Mouse (Mus musculus): ENCODE results near the gene Perm1. TPM values are rescaled to one million over a fixed set of nuclear protein-coding genes. Genes with fewer than 3 reads are reported as not detected.

Gene Perm1
- total RNA-seq, 4 experiments from 2014 or later, result 327 to 378 (median 333) TPM

DNA sequence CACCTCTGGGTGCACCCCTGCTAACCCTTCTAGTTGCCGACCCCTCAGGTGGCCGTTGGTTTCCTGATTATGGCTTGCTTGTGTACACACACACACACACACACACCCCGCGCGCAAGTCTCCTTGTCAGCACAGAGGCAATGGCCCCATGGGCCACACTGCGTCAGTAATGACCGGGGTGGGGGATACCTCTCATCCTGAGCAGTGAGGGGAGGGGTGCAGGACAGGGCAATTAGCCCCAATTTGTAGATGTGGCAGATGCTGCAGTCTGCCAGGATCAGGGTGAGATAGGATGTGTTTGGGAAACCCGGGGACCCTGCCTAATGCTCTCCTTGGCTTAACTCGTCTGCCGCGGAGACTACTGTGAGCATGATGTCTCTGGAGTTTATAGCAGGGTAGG, 33.9 kb downstream of the Perm1 start:
- DNase-seq (ENCODE audit: low spot score), result no peak

DNA sequence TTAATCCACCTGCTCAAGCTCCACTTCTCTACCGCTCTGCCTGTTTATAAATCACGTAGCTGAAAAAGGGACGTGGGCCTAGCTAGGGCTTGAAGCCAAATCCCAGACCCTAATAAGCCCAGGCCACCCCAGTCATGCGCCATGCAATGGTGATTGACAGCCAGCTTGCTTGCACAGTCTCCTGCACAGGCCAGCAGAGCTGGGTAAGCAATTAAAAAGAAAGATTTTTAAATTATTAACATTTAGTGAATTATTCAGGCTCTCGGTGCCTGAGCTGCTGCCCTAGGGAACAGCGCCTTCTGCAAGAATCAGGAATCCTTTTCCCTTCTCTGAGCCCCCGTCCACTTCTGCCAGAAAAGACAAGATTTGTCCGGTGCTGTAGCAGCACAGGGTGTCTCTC, 35.4 kb downstream of the Perm1 start:
- DNase-seq (ENCODE audit: low spot score), result no peak

DNA sequence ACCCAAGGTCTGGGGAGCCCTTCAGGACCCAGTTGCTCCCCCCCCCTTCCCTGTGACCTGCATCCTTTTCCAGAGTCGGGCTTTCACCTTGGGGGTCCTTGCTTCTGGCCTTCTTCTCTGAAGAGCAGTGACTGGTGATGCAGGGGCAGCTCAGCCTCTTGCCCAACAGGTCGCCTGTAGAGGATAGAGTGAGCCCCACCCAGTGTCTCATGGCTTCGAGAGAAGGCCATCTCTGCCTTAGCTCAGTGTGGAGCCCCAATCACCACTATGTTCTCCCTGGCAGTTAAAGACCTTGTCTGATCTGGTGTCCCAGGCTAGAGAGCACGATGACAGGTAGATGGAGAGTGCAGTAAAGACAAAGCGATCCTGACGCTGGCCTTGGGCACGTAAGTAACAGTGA, 36.5 kb downstream of the Perm1 start:
- no peak for DNase-seq (ENCODE audit: low spot score)

DNA sequence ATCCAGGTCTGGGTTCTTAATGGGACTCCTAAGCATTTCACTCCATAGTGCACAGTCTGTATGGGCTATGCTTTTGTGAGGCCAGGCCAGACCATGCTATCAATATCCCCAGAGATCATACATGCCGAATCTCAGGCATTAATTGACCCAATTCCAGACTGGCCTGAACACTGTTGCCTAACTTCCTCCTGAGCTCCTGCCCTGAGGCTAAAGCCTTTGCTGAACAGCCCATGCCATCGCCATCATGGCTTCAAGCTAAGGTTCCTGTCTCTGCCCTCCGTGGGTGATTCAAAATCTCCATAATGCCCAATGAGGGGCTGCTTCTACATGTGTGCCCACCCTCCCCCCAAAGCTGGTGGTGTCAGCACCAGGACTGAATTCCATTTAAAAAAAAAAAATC, 37.0 kb downstream of the Perm1 start:
- no peak for DNase-seq (ENCODE audit: low spot score)

DNA sequence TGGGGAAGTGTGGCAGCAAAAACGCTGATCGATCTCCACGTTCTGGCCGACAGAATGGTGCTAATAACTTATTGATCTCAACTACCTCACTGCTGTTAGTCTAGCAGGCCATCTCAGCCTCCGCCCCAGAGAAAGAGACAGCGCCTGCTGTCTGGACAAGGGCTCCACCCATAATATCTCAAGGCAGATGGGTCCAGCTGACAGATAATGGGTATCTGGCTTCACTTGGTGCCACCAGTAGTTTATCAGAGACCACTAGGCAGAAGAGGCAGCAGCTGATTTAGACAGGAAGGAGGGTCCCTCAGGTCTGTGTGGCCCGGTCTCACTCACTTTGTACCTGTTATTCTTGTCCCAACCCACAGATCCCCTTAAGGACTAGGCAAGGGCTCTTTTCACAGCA, 37.4 kb downstream of the Perm1 start:
- no peak for DNase-seq (ENCODE audit: low spot score)

DNA sequence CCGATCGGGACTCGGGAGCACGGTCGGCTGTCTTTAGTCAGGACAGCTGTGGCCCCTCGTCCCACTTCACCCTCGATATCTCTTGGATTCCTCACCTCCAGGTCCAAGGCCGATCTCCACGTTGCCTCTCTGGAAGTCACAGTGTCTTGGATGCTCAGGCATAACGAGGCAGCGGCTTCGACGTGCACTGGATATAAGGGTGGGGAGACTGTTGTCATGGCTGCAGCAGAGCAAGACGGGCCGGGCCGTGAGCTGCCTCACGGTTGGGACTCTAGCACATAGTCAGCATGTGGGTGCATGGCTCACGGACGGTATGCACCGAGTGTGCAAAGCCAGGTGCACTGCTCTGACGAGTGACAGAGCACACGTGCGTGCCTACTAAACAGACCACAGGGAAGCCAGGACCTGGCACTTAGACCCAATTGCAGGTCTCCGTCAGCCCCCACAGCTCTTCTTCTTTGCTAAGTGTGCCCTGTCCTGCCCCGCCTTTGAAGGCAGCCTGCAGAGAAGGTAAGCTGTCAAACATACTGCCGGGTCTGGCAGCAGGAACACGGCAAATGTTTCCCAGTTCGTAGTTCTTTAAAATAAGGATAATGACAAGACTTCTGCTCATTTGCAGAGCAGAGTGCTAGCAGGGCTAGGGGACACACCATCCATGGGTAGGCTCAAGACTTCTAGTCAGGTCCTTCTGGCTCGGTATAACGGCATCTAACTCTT, 38.9 kb downstream of the Perm1 start:
- DNase-seq (ENCODE audit: low spot score), result no peak

DNA sequence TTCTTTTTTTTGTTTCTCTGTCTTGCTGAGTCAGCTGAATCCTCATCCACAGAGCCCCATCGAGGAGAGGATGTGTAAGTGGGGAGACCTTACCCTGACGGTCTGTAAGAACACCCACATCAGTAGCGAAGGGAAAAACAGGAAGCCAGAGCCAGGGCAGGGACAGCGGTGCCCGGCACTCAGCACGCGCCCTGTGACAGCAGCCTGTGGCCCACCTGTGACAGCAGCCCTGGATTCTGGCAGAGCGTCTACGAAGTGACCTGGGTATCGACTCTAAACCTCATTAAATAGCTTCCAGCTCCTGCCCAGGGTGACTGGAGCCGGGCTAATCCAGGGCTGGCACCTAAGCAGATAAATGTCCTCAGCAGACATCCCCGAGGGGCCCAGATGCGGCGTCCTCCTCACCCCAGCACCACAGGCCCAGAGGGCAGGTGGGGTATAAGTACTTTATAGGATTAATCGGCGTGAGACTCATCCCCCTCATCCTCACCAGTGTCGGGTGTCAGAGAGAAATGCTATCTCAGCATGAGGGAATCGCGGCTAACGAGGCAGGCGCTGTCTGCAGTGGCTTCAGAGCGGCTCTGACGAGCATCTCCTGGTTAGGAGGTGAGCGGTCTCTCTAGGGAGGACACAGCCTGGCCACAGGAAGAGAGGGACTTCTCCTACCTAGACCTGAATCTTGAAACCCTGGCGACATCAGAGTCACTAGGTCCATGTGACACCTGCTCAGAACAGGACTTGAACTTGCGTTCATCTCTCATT, 39.6 kb downstream of the Perm1 start, which contains the start of gene Samd11:
Samd11 (minus strand) TSS at position 580 of the 762 bp plus-strand sequence.
- no peak for DNase-seq (ENCODE audit: low spot score)

Small RNA genes lying within 50 kb of the gene (microRNA-seq; reads per million reads assigned to microRNA genes)
- 2.5 reads per million for gene Mir7658

Other genes starting within 250 kb of the Perm1 start
- 1 to 10 TPM; 2.6 to 3.2 (median 2.8) TPM for gene B3galt6, start 223.2 kb upstream of the Perm1 start, total RNA-seq (2022)
- 100 to 1,000 TPM in 1 of 4 experiments, 10 to 100 TPM in 3; 72.8 to 103 (median 87.1) TPM for gene Sdf4, start 223.0 kb upstream of the Perm1 start, total RNA-seq (2022)
- not detected for gene Tnfrsf4, start 202.0 kb upstream of the Perm1 start, total RNA-seq (2022)
- gene Tnfrsf18, start 189.7 kb upstream of the Perm1 start, total RNA-seq (2022), result under 1 TPM in 2 of 4 experiments, not detected in 2; 0.25 to 0.75 TPM
- under 1 TPM in 1 of 4 experiments, not detected in 3; 0.28 TPM for gene Ttll10, start 156.5 kb upstream of the Perm1 start, total RNA-seq (2022)
- gene 9430015G10Rik, start 105.9 kb upstream of the Perm1 start, total RNA-seq (2022), result 1 to 10 TPM; 2.1 to 3.3 (median 2.3) TPM
- gene Rnf223, start 85.4 kb upstream of the Perm1 start, total RNA-seq (2022), result under 1 TPM in 1 of 4 experiments, not detected in 3; 0.09 TPM
- 10 to 100 TPM; 21.0 to 27.6 (median 24.5) TPM for gene Agrn, start 18.4 kb upstream of the Perm1 start, total RNA-seq (2022)
- 1 to 10 TPM; 1.7 to 2.8 (median 2.0) TPM for gene Isg15, start 15.1 kb upstream of the Perm1 start, total RNA-seq (2022)
- gene AW011738, start 12.6 kb upstream of the Perm1 start, total RNA-seq (2022), result 10 to 100 TPM; 10.1 to 14.4 (median 12.2) TPM
- gene Plekhn1, start 19.0 kb downstream of the Perm1 start, total RNA-seq (2022), result 10 to 100 TPM in 3 of 4 experiments, 1 to 10 TPM in 1; 9.5 to 11.8 (median 10.9) TPM
- 10 to 100 TPM; 22.1 to 24.5 (median 22.8) TPM for gene Noc2l, start 20.1 kb downstream of the Perm1 start, total RNA-seq (2022)
- under 1 TPM in 2 of 4 experiments, not detected in 2; 0.22 TPM for gene Samd11, start 39.8 kb downstream of the Perm1 start, total RNA-seq (2022)
- gene Vmn2r-ps159, start 115.2 kb downstream of the Perm1 start, total RNA-seq (2022), result not detected